Mouse (Mus musculus): ENCODE measurements around the gene Plac1. TPM values are rescaled to one million over a fixed set of nuclear protein-coding genes. Genes with fewer than 3 reads are reported as not detected.

Plac1 gene
- polyA plus RNA-seq, 1 experiment from 2014 or later = 5.8 TPM

DNA sequence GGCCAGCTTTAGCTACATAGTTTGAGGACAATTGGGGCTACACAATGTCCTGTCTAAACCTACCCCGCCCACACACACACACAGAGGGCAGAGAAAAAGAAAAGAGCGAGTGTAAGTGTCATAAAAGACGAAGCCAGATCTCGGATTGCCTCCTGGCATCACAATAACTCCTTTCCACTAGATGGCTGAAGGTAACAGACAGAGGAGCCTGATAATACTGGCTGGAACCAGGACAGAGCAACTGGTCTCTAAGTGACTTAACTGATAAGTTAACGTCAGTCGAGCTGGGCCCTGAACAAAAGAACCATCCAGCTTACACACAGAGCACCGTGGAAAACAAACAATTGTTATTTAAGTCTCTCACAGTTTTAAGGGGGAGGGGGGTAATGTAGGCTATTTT lies 3.5 kb downstream of the Plac1 start:
- H3K4me3 ChIP-seq (ENCODE audit: low read length) = no peak overlapping the region
- WGBS = 58% methylated on average over 7 of the region's 7 CpGs
- no peak for ATAC-seq (ENCODE audit: low FRiP score, low TSS enrichment)

DNA sequence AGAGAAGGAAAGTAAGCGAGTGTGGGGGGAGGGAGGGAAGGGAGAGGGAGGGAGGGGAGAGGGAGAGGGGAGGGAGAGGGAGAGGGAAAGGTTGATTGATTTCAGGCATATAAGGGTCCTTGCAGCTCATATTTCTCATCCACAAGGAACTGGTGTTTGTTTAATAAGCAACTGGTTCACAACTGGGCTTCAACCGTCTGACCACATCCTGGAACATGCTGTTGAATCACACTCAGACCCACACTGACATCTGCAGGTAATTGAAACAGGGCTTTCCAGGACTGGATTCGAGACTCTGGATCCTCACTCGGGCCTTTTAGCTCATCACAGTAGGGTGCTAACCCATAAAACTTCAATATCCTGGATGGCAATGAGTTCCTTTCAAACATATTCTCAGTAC lies 6.2 kb downstream of the Plac1 start:
- Histone ChIP-seq H3K4me1 (ENCODE audit: insufficient read depth, low read length) (peaks cover 3% of the 10 kb centered on the region; the same call in 1 of the 2 replicates), H3K4me2 (replicated peaks; ENCODE audit: low read depth, low read length) (no peak overlapping the region), H3K9ac (replicated peaks; ENCODE audit: low read length) (no peak overlapping the region), H3K36me3 (ENCODE audit: insufficient read depth, low read length) (no peaks in the 10 kb centered on the region), H3K27ac (ENCODE audit: low read length) (0 out of 2 replicates have a peak overlapping the region, but pooled peaks have one; percentile 50), H3K4me3 (ENCODE audit: low read length) (no peak overlapping the region), H3K27me3 (ENCODE audit: insufficient read depth, low read length) (no peaks in the 10 kb centered on the region), H3K9me3 (ENCODE audit: low read length) (no peaks in the 10 kb centered on the region)
- WGBS = 30% methylated on average over 4 of the region's 4 CpGs
- peak; percentile 85; the same call in 1 of the 2 replicates for ATAC-seq (ENCODE audit: low FRiP score, low TSS enrichment)

More for the DNA sequence above, 3.5 kb downstream of the Plac1 start:
- Histone ChIP-seq H3K4me2 (replicated peaks; ENCODE audit: low read depth, low read length) (no peak overlapping the region), H3K27ac (ENCODE audit: low read length) (no peak overlapping the region), H3K9me3 (ENCODE audit: low read length) (no peaks in the 10 kb centered on the region), H3K9ac (replicated peaks; ENCODE audit: low read length) (no peak overlapping the region), H3K27me3 (ENCODE audit: insufficient read depth, low read length) (no peaks in the 10 kb centered on the region), H3K36me3 (ENCODE audit: insufficient read depth, low read length) (no peaks in the 10 kb centered on the region), H3K4me1 (ENCODE audit: insufficient read depth, low read length) (peaks cover 3% of the 10 kb centered on the region; the same call in 1 of the 2 replicates)

DNA sequence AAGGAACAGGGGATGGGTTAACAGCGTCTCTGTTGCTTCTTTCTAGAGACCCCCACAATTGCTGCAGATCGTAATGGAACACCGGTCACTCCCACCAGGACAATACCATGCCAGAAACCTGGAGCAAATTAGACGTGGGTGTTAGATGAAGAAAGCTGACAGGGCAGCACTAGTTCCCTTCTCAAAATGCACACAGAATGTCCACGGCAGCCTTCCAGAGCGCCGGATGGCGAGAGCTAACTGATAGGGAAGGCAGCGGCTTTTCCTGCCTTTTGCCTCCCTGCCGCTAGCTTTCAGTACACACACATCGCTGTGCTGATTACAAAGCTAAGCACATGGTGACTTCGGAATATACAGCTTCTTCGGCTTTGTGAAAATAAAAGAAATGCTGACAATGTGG lies 7.9 kb downstream of the Plac1 start:
- peak overlapping the region; percentile 39 for H3K4me3 ChIP-seq (ENCODE audit: low read length)
- H3K36me3 ChIP-seq (ENCODE audit: insufficient read depth, low read length) = no peaks in the 10 kb centered on the region
- peaks cover 3% of the 10 kb centered on the region; the same call in 1 of the 2 replicates for H3K4me1 ChIP-seq (ENCODE audit: insufficient read depth, low read length)
- H3K4me2 ChIP-seq (replicated peaks; ENCODE audit: low read depth, low read length) = peak overlapping the region; percentile 53
- WGBS = 37% methylated on average over 13 of the region's 13 CpGs
- H3K27me3 ChIP-seq (ENCODE audit: insufficient read depth, low read length) = no peaks in the 10 kb centered on the region; the same call in 1 of the 2 replicates
- peak overlapping the region; percentile 76 for H3K27ac ChIP-seq (ENCODE audit: low read length)
- no peak for ATAC-seq (ENCODE audit: low FRiP score, low TSS enrichment)
- no peaks in the 10 kb centered on the region for H3K9me3 ChIP-seq (ENCODE audit: low read length)
- H3K9ac ChIP-seq (replicated peaks; ENCODE audit: low read length) = peak overlapping the region; percentile 57

GRCm38 (mm10) chrX:53224353-53224944 lies 15.5 kb downstream of the Plac1 start:
- ATAC-seq (ENCODE audit: low FRiP score, low TSS enrichment) = peak; percentile 63
- no peaks in the 10 kb centered on the region for H3K36me3 ChIP-seq (ENCODE audit: insufficient read depth, low read length)
- no peak overlapping the region for H3K9ac ChIP-seq (replicated peaks; ENCODE audit: low read length)
- no peaks in the 10 kb centered on the region; the same call in none of the 2 replicates for H3K4me1 ChIP-seq (ENCODE audit: insufficient read depth, low read length)
- no peak overlapping the region for H3K4me3 ChIP-seq (ENCODE audit: low read length)
- 42% methylated on average over 6 of the region's 6 CpGs for WGBS
- H3K4me2 ChIP-seq (replicated peaks; ENCODE audit: low read depth, low read length) = no peak overlapping the region
- H3K27ac ChIP-seq (ENCODE audit: low read length) = peak overlapping the region; percentile 69
- H3K9me3 ChIP-seq (ENCODE audit: low read length) = no peaks in the 10 kb centered on the region
- H3K27me3 ChIP-seq (ENCODE audit: insufficient read depth, low read length) = no peaks in the 10 kb centered on the region; the same call in 1 of the 2 replicates

- Histone ChIP-seq H3K27me3 (ENCODE audit: insufficient read depth, low read length) (peaks cover 2% of the 10 kb centered on the region; the same call in 1 of the 2 replicates), H3K36me3 (ENCODE audit: insufficient read depth, low read length) (no peaks in the 10 kb centered on the region), H3K4me2 (replicated peaks; ENCODE audit: low read depth, low read length) (no peak overlapping the region), H3K4me1 (ENCODE audit: insufficient read depth, low read length) (no peaks in the 10 kb centered on the region; the same call in none of the 2 replicates), H3K4me3 (ENCODE audit: low read length) (no peak overlapping the region), H3K27ac (ENCODE audit: low read length) (no peak overlapping the region), H3K9ac (replicated peaks; ENCODE audit: low read length) (no peak overlapping the region), H3K9me3 (ENCODE audit: low read length) (no peaks in the 10 kb centered on the region)
- ATAC-seq (ENCODE audit: low FRiP score, low TSS enrichment) = no peak
- WGBS = 84% methylated on average over 9 of the region's 9 CpGs
Measured at GRCm38 (mm10) chrX:53220855-53221254, 19.1 kb downstream of the Plac1 start.

DNA sequence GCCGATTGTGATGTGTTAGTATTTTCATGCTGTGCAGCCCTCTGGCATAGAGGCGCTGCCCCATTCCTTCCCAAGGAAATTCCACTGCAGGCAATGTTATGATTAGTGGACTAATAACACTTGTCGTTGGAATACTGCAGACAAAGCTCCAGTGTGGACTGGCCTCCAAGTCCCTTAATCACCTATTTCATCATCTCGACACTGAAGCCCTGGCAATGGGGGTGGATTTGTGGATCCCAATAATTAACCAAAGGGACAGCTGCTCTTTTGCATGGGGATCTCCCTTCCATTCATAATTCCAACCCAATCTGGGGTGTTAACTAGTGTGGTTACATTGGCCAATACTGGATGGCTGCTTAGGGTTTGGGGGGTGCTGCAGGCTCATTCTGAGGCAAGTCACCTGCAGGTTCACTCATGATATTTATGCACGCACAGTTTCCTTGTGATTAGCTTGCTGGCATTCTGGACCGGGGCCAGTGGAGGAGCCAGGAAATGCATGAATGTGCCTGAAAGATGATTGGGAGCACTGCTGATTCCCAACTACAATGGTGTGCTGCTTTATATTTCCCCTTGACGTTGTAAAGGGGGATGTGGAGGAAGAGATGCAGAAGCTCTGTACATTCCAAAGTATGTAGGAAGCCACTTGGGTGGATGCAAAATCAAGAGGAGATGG lies 25.2 kb downstream of the Plac1 start:
- Histone ChIP-seq H3K36me3 (ENCODE audit: insufficient read depth, low read length) (no peaks in the 10 kb centered on the region), H3K9ac (replicated peaks; ENCODE audit: low read length) (no peak overlapping the region), H3K4me2 (replicated peaks; ENCODE audit: low read depth, low read length) (no peak overlapping the region), H3K4me1 (ENCODE audit: insufficient read depth, low read length) (peaks cover 25% of the 10 kb centered on the region; the same call in 1 of the 2 replicates), H3K27me3 (ENCODE audit: insufficient read depth, low read length) (peaks cover 3% of the 10 kb centered on the region; the same call in 1 of the 2 replicates), H3K27ac (ENCODE audit: low read length) (peak overlapping the region; percentile 58; the same call in 1 of the 2 replicates), H3K9me3 (ENCODE audit: low read length) (no peaks in the 10 kb centered on the region), H3K4me3 (ENCODE audit: low read length) (no peak overlapping the region)
- 54% methylated on average over 7 of the region's 7 CpGs for WGBS
- no peak for ATAC-seq (ENCODE audit: low FRiP score, low TSS enrichment)

- 68% methylated on average over 2 of the region's 2 CpGs for WGBS
- Histone ChIP-seq H3K4me1 (ENCODE audit: insufficient read depth, low read length) (peaks cover 25% of the 10 kb centered on the region; the same call in 1 of the 2 replicates), H3K9ac (replicated peaks; ENCODE audit: low read length) (no peak overlapping the region), H3K36me3 (ENCODE audit: insufficient read depth, low read length) (no peaks in the 10 kb centered on the region), H3K4me3 (ENCODE audit: low read length) (no peak overlapping the region), H3K27me3 (ENCODE audit: insufficient read depth, low read length) (peaks cover 3% of the 10 kb centered on the region; the same call in 1 of the 2 replicates), H3K4me2 (replicated peaks; ENCODE audit: low read depth, low read length) (no peak overlapping the region), H3K9me3 (ENCODE audit: low read length) (no peaks in the 10 kb centered on the region), H3K27ac (ENCODE audit: low read length) (peak overlapping the region; percentile 58; the same call in 1 of the 2 replicates)
- ATAC-seq (ENCODE audit: low FRiP score, low TSS enrichment) = no peak
Measured at GRCm38 (mm10) chrX:53213838-53214237, 26.1 kb downstream of the Plac1 start.

DNA sequence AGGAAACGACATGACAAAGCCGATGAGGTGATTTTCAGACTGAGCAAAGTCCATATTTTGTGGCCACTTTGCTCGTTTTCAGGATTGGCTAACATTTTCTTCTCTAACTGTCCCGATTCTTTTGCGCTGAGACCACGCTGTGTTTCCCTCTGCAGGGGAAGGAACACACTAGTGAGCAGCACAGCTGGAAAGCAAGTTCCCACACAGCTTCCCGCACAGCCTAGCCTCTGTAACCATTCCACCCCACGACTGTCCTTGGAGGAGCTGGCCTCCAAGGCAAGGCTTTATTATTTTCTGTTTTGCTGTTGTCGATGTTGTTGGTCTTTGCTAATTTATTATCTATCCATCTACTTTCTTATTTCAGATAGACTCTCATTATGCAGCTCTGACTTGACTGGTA lies 27.4 kb downstream of the Plac1 start:
- Histone ChIP-seq H3K27me3 (ENCODE audit: insufficient read depth, low read length) (peaks cover 3% of the 10 kb centered on the region; the same call in 1 of the 2 replicates), H3K9ac (replicated peaks; ENCODE audit: low read length) (no peak overlapping the region), H3K9me3 (ENCODE audit: low read length) (no peaks in the 10 kb centered on the region), H3K4me3 (ENCODE audit: low read length) (no peak overlapping the region), H3K36me3 (ENCODE audit: insufficient read depth, low read length) (no peaks in the 10 kb centered on the region), H3K4me2 (replicated peaks; ENCODE audit: low read depth, low read length) (no peak overlapping the region), H3K27ac (ENCODE audit: low read length) (peak overlapping the region; percentile 82), H3K4me1 (ENCODE audit: insufficient read depth, low read length) (peaks cover 31% of the 10 kb centered on the region; the same call in 1 of the 2 replicates)
- 48% methylated on average over 9 of the region's 9 CpGs for whole genome bisulfite sequencing
- ATAC-seq (ENCODE audit: low FRiP score, low TSS enrichment) = no peak

GRCm38 (mm10) chrX:53211756-53212483 lies 28.0 kb downstream of the Plac1 start:
- ATAC-seq (ENCODE audit: low FRiP score, low TSS enrichment) = peak; percentile 95
- peak overlapping the region; percentile 90 for H3K27ac ChIP-seq (ENCODE audit: low read length)
- no peak overlapping the region for H3K4me2 ChIP-seq (replicated peaks; ENCODE audit: low read depth, low read length)
- H3K9ac ChIP-seq (replicated peaks; ENCODE audit: low read length) = no peak overlapping the region
- H3K4me3 ChIP-seq (ENCODE audit: low read length) = no peak overlapping the region
- H3K36me3 ChIP-seq (ENCODE audit: insufficient read depth, low read length) = no peaks in the 10 kb centered on the region
- 45% methylated on average over 7 of the region's 7 CpGs for WGBS
- peaks cover 3% of the 10 kb centered on the region; the same call in 1 of the 2 replicates for H3K27me3 ChIP-seq (ENCODE audit: insufficient read depth, low read length)
- peaks cover 31% of the 10 kb centered on the region; the same call in 1 of the 2 replicates for H3K4me1 ChIP-seq (ENCODE audit: insufficient read depth, low read length)
- no peaks in the 10 kb centered on the region for H3K9me3 ChIP-seq (ENCODE audit: low read length)
